Mouse (Mus musculus) kidney, postnatal 4 days (tissue): Measurements from ENCODE around the gene Maats1.

Experiments
- DNase-seq, 2 experiments: peaks; one replicate each; pipeline ENCODE4 v3.0.0; 2021; ENCODE audit warnings: mixed read lengths in 2 of 2

Gene Maats1

GRCm38 (mm10) chr16:38288851-38289250, 53.1 kb downstream of the Maats1 start:
- peak in 1 of 2 experiments; percentile 23 for DNase-seq

DNA sequence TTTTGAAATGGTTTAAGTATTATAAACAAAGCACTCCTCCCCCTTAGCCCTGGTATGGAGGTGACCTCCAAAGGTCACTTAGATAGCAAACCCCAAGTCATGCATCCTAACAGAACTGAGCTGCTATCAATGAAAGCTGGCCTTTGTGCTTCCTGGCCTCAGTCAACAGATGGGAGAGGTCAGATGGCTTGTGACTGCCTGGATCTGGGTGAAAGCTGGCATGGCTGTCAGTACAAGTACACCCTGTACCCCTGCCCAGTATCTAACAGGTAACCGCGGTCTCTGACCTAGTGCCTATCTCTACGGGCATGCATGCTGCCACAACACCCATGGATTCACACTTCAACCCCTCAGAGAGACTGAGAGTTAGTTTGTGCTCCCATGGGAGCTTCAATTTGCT, 54.2 kb downstream of the Maats1 start:
- no peak for DNase-seq

DNA sequence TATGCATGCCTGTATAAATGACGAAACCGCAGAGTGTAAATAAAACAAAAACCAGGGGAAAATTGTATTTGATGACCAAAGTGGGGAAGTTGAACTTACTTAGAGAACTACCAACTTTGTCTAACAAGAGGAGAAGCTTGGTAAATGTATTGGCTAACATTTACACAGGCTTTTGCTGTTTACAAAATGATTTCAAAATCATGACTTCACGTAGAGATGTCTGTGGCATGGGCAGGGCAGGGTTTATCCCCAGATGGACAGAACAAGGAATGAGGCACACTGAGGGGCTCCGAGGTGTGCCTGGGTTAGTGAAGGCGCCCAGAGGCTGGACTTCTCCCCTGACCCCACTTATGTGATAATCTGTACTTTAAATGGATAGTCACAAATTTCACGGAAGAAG, 54.6 kb downstream of the Maats1 start:
- no peak for DNase-seq

- peak in 1 of 2 experiments; percentile 10 for DNase-seq
Observed at GRCm38 (mm10) chr16:38286541-38286940, 55.4 kb downstream of the Maats1 start.

- DNase-seq = no peak
Observed at GRCm38 (mm10) chr16:38285801-38286200, 56.1 kb downstream of the Maats1 start.

DNA sequence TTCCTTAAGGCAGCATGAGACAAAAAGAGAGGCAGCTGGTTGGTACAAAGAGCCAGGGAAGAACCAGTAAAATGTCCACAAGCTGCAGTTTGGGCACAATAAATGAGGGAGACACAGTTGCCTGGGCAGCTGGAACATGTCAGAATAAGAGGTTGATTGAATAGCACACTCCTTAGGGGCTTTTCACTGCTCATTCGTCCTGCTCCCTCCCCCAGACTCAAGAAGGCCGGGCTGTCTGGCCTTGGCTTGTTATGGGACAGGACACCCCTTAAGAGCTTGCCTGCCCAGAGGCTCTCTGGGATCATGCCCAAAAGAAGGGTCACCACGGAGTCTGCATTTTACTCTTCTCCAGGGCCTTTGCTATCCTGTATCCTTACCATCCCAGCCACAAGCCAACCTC, 58.6 kb downstream of the Maats1 start:
- no peak for DNase-seq

GRCm38 (mm10) chr16:38282559-38283160, 59.3 kb downstream of the Maats1 start:
- DNase-seq = peak in 1 of 2 experiments; percentile 26

GRCm38 (mm10) chr16:38280951-38281350, 61.0 kb downstream of the Maats1 start:
- no peak for DNase-seq

DNA sequence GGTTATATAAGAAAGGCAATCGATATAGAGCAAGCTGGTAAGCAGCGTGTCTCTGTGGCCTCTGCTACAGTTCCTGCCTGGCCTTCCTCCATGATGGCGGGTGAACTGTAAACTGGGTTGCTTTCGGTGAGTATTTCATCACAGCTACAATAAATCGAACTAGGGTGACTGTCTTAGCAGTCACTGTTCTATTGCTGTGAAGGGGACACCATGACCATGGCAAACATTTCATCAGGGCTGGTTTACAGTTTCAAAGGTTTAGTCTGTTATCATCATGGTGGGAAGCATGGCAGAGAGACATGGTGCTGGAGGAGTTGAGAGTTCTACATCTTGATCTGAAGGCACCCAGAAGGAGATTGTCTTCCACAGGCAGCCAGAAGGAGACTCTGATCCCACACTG, 62.1 kb downstream of the Maats1 start:
- no peak for DNase-seq

DNA sequence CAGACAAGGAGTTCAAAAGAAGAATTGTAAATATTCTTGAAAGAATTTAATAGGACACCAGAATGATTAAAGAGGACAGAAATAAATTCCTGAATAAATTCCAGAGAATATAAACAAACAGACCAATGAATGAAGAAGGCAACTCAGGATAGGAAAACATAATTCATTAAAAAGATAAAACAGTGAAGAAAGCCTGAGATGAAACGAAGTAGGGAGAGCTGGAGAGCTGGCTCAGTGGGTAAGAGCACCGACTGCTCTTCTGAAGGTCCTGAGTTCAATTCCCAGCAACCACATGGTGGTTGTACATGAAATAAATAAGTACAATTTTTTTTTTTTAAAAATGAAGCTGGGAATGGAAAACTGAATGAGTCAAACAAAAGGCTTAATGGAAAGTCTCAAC, 67.2 kb downstream of the Maats1 start:
- no peak for DNase-seq

DNA sequence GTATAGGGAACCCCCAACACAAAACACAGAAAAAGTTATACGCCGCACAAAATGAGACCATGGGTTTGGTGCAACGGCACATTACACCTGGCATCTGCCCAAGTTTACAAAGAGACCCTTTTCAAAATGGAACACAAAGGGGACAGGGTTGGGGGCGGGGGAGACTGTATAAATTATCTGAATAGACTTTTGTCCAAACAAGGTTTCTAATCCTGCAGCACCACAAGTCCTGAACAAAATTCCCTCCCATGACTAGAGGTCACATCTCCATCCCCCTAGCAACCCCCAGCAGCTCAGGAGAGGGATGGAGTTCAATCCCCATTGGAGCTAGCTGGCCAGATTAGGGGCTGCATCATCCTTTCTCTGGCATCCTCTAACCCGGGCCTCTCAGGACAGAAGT, 69.5 kb downstream of the Maats1 start:
- no peak for DNase-seq

DNA sequence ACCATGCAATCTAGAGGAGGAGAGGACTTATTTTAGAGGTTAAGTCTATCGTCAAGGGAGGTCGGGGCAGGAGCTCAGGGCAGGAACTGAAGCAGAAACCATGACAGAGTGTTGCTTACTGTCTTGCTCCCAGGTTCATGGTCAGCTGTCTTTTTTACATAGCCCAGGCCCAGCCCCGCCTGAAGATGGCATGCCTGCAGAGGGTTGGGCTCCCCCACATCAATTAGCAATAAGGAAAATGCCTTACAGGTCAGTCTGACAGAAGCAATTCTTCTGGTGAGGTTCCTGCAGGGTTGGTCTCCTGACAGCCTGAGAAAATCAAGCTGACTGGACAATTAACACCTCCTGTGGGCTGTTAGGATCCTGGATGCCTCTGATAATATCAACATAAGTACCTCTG, 70.3 kb downstream of the Maats1 start:
- DNase-seq = no peak

DNA sequence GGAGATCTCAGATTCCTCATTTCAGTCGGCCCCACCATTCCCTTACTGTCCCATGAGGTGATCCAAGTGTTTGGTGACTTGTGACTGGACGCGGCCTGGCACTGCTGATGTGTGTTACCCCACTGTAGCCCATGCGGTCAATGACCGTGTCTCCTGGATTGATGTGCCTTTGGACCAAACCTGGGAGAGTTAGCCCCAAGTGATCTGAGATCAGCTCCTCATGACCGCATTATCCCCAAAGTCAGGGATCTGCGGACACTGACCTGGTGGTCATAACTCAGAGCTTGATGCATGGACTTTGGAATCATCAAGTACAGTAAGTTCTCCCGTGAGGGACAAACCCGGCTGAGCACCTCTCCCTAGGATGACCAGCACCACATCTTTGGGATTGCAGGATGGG, 86.0 kb downstream of the Maats1 start:
- no peak for DNase-seq

DNA sequence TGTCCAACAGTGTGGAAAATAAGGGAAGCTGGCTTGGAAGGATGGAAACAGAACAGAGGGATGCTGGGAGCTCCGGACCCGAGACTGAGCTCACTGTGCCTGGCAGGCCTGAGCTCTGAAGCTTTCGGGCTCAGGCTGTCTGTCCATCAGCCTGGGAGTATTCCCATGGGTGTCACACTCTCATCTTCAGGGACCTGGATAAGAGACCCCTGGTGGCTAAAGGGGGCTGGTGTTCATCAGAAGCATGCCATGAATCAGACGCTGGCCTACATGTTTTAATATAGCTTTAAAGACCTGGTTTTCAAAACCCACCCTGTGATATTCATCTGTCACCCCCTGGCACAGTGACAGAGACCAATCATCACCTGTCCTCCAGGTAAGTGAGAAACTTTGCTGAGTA, 86.8 kb downstream of the Maats1 start:
- no peak for DNase-seq

DNA sequence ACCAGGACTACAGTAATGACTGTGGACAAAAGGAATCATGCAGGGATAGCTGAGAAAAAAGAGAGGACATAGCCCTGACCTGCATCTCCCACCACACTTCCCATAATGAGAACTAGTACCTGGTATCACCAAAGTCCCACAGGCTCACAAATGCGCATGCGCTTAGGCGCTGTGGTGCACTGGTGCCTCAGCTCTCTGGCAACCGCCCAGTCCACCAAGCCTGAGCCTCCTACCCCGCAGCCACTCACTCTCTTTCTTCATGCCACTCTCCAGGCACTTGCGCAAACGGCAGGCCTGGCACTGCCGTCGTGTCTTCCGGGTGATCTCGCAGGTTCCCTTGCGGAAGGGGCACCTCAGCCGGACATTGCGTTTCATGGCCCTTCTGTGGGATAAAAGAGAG, 87.9 kb downstream of the Maats1 start:
- DNase-seq = no peak

- no peak for DNase-seq
Observed at GRCm38 (mm10) chr16:38250467-38250866, 91.5 kb downstream of the Maats1 start.

DNA sequence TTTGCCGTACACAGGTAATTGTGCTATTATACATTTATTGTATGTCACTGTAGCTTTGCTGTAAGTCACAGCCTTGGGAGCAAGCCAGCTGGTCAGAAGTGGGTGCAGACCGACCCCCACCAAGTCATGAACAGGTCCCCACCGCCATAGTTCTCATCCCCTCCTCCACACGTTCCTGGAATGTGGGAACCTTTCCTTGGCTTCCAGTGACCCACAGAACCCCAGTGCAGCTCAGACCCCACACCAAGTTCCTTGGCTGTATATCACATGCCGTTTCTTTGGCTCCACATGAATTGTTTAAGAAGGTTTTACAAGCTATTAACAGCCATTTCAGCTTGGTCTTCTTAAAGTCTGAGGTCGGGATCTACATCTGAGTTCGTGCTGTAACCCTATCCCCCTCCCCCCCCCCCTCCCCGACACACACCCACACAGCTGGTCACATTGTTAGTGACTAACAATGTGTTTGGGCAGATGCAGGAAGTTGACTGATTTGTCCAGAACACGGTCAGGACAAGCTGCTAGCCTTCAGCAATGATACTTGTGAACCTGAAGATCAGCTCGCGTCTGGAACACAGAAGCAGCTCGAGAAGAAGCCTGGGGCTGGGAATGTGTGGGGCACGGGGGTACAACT, 93.5 kb downstream of the Maats1 start:
- DNase-seq = peak in 1 of 2 experiments; percentile 36
